Mouse (Mus musculus) myocyte (in vitro differentiated cells): ENCODE data around the gene Atf6.

Experiments
- MAX ChIP-seq: IDR thresholded peaks from one replicate; pipeline ENCODE4 v1.6.1; 2011; ENCODE audit warnings: low read depth, mild to moderate bottlenecking, control low read depth
- POLR2A ChIP-seq: IDR thresholded peaks from one replicate; pipeline ENCODE4 v1.6.1; 2011; ENCODE audit warnings: low read depth, mild to moderate bottlenecking, control low read depth, moderate library complexity; ENCODE audit not compliant: insufficient read length
- POLR2AphosphoS2 ChIP-seq: IDR thresholded peaks from one replicate; pipeline ENCODE4 v1.6.1; 2011; ENCODE audit warnings: low read depth, control low read depth; ENCODE audit not compliant: insufficient read length
- TCF12 ChIP-seq: IDR thresholded peaks from one replicate; pipeline ENCODE4 v1.6.1; 2011; ENCODE audit warnings: mild to moderate bottlenecking, control low read depth; ENCODE audit not compliant: poor library complexity, insufficient read depth, severe bottlenecking
- USF1 ChIP-seq: IDR thresholded peaks from one replicate; pipeline ENCODE4 v1.6.1; 2011; ENCODE audit warnings: low read depth, mild to moderate bottlenecking, control low read depth, moderate library complexity

GRCm38 (mm10) chr1:170864234-170864633 is 3.3 kb downstream of the Atf6 start:
- TF ChIP-seq POLR2A (no peak), POLR2AphosphoS2 (no peak), MAX (no peak), TCF12 (no peak), USF1 (no peak)
